Mouse (Mus musculus) liver, embryonic 14.5 days (tissue): ENCODE measurements around the gene Klc1. TPM values are rescaled to one million over a fixed set of nuclear protein-coding genes. Genes with fewer than 3 reads are reported as not detected.

ENCODE experiments used
- ATAC-seq: fragments of 200-750 bp; cut with Nextera tagmentation; 2 replicates; pipeline ENCODE4 v1.8.0; 2017; ENCODE audit warnings: moderate number of reproducible peaks, mild to moderate bottlenecking, moderate library complexity; ENCODE audit not compliant: insufficient read depth
- DNase-seq, 3 experiments: peaks; one replicate each; pipeline ENCODE4 v3.0.0-alpha.2; 2012 to 2013; ENCODE audit warnings: low read depth in 3 of 3, low spot score in 3 of 3
- H3K27ac ChIP-seq: fragments of 300-500 bp; sonication (generic); 2 replicates; pipeline ENCODE4 v1.5.1; 2014; ENCODE audit warnings: moderate library complexity, mild to moderate bottlenecking, control low read depth, inconsistent platforms
- H3K27me3 ChIP-seq: fragments of 300-500 bp; sonication (generic); 2 replicates; pipeline ENCODE4 v1.6.1; 2014; ENCODE audit warnings: mild to moderate bottlenecking, low read length, moderate library complexity; ENCODE audit not compliant: control insufficient read depth, insufficient read depth
- H3K36me3 ChIP-seq: fragments of 300-500 bp; sonication (generic); replicated peaks from 2 replicates; pipeline ENCODE4 v1.6.1; 2014; ENCODE audit warnings: low read depth; ENCODE audit not compliant: control insufficient read depth, insufficient read depth
- H3K4me1 ChIP-seq, 2 experiments: fragments of 200-500 bp in 1 of 2; fragments of 300-500 bp in 1 of 2; sonication (generic) in 1 of 2; replicated peaks; 2 replicates each; pipeline ENCODE4 v1.6.1; 2012 to 2014; ENCODE audit warnings: antibody characterized with exemption in 1 of 2, inconsistent platforms in 1 of 2, low read length in 1 of 2; ENCODE audit not compliant: control insufficient read depth in 2 of 2, insufficient read depth in 2 of 2
- H3K4me2 ChIP-seq: fragments of 300-500 bp; sonication (generic); 2 replicates; pipeline ENCODE4 v1.6.1; 2014; ENCODE audit warnings: low read depth, mild to moderate bottlenecking, control low read depth, moderate library complexity
- H3K4me3 ChIP-seq, 2 experiments: fragments of 200-500 bp in 1 of 2; fragments of 300-500 bp in 1 of 2; sonication (generic) in 1 of 2; 2 replicates each; pipeline ENCODE4 v1.5.1; 2012 to 2014; ENCODE audit warnings: low read depth in 2 of 2, low read length in 2 of 2, mild to moderate bottlenecking in 2 of 2, control low read depth in 1 of 2, inconsistent platforms in 1 of 2, moderate library complexity in 1 of 2; ENCODE audit not compliant: insufficient read depth in 1 of 2
- H3K9ac ChIP-seq: fragments of 300-500 bp; sonication (generic); replicated peaks from 2 replicates; pipeline ENCODE4 v1.6.1; 2014; ENCODE audit warnings: mild to moderate bottlenecking, control low read depth, moderate library complexity
- H3K9me3 ChIP-seq: fragments of 300-500 bp; sonication (generic); 2 replicates; pipeline ENCODE4 v1.6.1; 2016; ENCODE audit warnings: low read length, mixed read lengths; ENCODE audit not compliant: control insufficient read depth
- CTCF ChIP-seq: IDR thresholded peaks from 2 replicates; pipeline ENCODE4 v1.5.1; 2016; ENCODE audit warnings: antibody characterized with exemption, low read depth, control low read depth
- EP300 ChIP-seq: IDR thresholded peaks from 2 replicates; pipeline ENCODE4 v1.6.1; 2016; ENCODE audit warnings: antibody characterized with exemption, low read depth
- WGBS: fragments of 180-500 bp; shearing (Covaris S2); extraction: QIAGEN DNeasy Blood & Tissue Kit; methylation state at CpG from one replicate; pipeline ENCODE4 v1.1.7; 2014; ENCODE audit not compliant: insufficient replicate concordance; 5-methylcytosine and 5-hydroxymethylcytosine counted together
- polyA plus RNA-seq, 2 experiments: library from polyadenylated mRNA; depleted of rRNA in 1 of 2; stranded (reverse) in 1 of 2; unstranded in 1 of 2; fragments of >200 nt; fragmentation: Nextera tagmentation in 1 of 2; extraction: Ambion mirVana in 1 of 2; gene quantifications; 2 replicates each; pipeline versions ENCODE4 v1.2.1 to v1.2.3; 2012 to 2014

Klc1 gene
- polyA plus RNA-seq, 2 experiments, result 14.3 to 16.3 TPM

GRCm38 (mm10) chr12:111814769-111815762 is 56.4 kb downstream of the Klc1 start:
- H3K4me1 ChIP-seq, result peaks cover 40 to 47% of the 10 kb centered on the region in 2 experiments

DNA sequence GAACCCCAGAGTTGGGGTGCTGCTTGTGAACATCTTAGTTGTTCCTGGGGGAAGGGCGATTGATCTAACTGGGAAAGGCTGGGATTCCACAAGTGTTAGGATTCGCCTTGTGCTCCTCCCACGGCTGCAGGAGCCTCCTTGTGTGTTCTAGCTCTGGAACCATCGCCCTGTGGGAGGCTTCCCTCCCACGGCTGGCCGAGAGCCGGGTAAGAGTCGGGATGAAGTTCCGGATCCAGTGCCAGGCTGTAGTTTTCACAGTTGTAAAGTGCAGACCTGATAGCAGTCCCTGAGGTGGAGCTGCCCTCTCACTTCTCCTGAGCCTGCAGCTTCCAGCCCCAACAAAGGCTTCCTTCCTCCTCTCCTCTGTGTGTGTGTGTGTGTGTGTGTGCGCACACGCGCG is 57.9 kb downstream of the Klc1 start:
- WGBS, result 64% methylated on average over 13 of the region's 13 CpGs
- ATAC-seq (no peak), DNase-seq (no peak)
- Histone ChIP-seq H3K4me2 (peak overlapping the region; percentile 96), H3K9me3 (no peaks in the 10 kb centered on the region), H3K4me3 (peak overlapping the region; percentile 31 to 66), H3K27me3 (no peaks in the 10 kb centered on the region), H3K27ac (peak overlapping the region; percentile 66), H3K36me3 (no peaks in the 10 kb centered on the region; the same call in none of the 2 replicates), H3K9ac (peak overlapping the region; percentile 60), H3K4me1 (peaks cover 40 to 47% of the 10 kb centered on the region in 2 experiments)
- TF ChIP-seq EP300 (no peak), CTCF (no peak)

More at GRCm38 (mm10) chr12:111814769-111815762, 56.4 kb downstream of the Klc1 start:
- Histone ChIP-seq H3K4me3 (peak overlapping the region; percentile 66 to 86), H3K9me3 (no peaks in the 10 kb centered on the region), H3K27ac (peak overlapping the region; percentile 66), H3K27me3 (no peaks in the 10 kb centered on the region), H3K36me3 (no peaks in the 10 kb centered on the region; the same call in 1 of the 2 replicates), H3K4me2 (peak overlapping the region; percentile 96), H3K9ac (peak overlapping the region; percentile 58)
- TF ChIP-seq EP300 (no peak), CTCF (no peak)
- no peak for DNase-seq
- 14% methylated on average over 19 of the region's 19 CpGs for WGBS
- no peak for ATAC-seq

- 4% methylated on average over 9 of the region's 9 CpGs for WGBS
- peak; percentile 39 for ATAC-seq
- peak; percentile 59 for TF ChIP-seq CTCF
- peak; percentile 47; the same call in 1 of the 2 replicates for TF ChIP-seq EP300
- peak overlapping the region; percentile 31 to 66 for H3K4me3 ChIP-seq
- H3K9me3 ChIP-seq, result no peaks in the 10 kb centered on the region
- H3K4me2 ChIP-seq, result peak overlapping the region; percentile 96
- H3K27ac ChIP-seq, result peak overlapping the region; percentile 66
- H3K36me3 ChIP-seq, result no peaks in the 10 kb centered on the region; the same call in none of the 2 replicates
- peak; percentile 69 to 74 (median 73) for DNase-seq
- H3K27me3 ChIP-seq, result no peaks in the 10 kb centered on the region
- H3K9ac ChIP-seq, result peak overlapping the region; percentile 60
- peaks cover 40 to 47% of the 10 kb centered on the region in 2 experiments for H3K4me1 ChIP-seq
These were observed 58.3 kb downstream of the Klc1 start for GRCm38 (mm10) chr12:111816967-111817366.

- H3K27ac ChIP-seq, result no peak overlapping the region
- WGBS, result 67% methylated on average over 8 of the region's 8 CpGs
- peak overlapping the region; percentile 96 for H3K4me2 ChIP-seq
- no peak overlapping the region for H3K9ac ChIP-seq
- H3K4me3 ChIP-seq, result no peak overlapping the region
- DNase-seq (no peak), ATAC-seq (no peak)
- no peaks in the 10 kb centered on the region for H3K9me3 ChIP-seq
- H3K4me1 ChIP-seq, result peaks cover 33 to 41% of the 10 kb centered on the region in 2 experiments
- TF ChIP-seq EP300 (no peak), CTCF (no peak)
- H3K36me3 ChIP-seq, result no peaks in the 10 kb centered on the region; the same call in none of the 2 replicates
- no peaks in the 10 kb centered on the region for H3K27me3 ChIP-seq
These were observed 59.3 kb downstream of the Klc1 start for GRCm38 (mm10) chr12:111817991-111818390.

GRCm38 (mm10) chr12:111819936-111820335 is 61.3 kb downstream of the Klc1 start:
- no peak for DNase-seq

More at GRCm38 (mm10) chr12:111819936-111820335, 61.3 kb downstream of the Klc1 start:
- H3K9ac ChIP-seq, result no peak overlapping the region
- peaks cover 31 to 39% of the 10 kb centered on the region in 2 experiments for H3K4me1 ChIP-seq
- H3K27ac ChIP-seq, result no peak overlapping the region
- no peak overlapping the region for H3K4me2 ChIP-seq
- no peak overlapping the region for H3K4me3 ChIP-seq
- H3K27me3 ChIP-seq, result no peaks in the 10 kb centered on the region
- no peak for ATAC-seq
- H3K9me3 ChIP-seq, result no peaks in the 10 kb centered on the region
- H3K36me3 ChIP-seq, result peaks cover 17% of the 10 kb centered on the region
- 74% methylated on average over 8 of the region's 8 CpGs for WGBS
- TF ChIP-seq EP300, result no peak
